Comparison of ENCODE assay signal across 8 mouse cellular contexts in the genomic region with DNA sequence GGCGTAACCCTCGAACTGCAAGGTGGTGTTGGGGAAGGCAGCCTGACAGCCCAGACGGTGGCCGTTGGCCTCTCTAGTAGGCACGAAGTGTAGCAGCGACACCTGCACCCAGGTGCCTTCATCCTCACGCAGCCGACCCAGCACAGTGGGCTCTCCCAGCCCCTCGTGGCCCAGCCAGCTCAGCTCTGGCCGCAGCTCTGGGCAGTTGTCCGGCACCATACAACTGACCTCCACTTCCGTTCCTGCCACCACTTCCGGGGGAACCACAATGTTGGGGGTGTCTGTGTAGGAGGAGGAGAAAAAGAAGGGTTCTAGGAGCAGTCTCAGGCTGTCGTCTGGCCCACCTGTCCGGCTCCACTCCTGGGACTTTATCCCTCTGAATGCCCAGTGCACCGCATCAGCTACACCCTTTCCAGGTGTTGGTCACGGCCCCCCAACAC. TPM values are rescaled to one million over a fixed set of nuclear protein-coding genes. Genes with fewer than 3 reads are reported as not detected.
DNase-seq lines count a peak whose midpoint lies in the region; ATAC-seq and TF ChIP-seq lines count a peak whose summit lies in the region.

No protein-coding gene starts in this region.

- no peak overlapping the region for H3K9ac ChIP-seq in kidney, postnatal 0 days (ENCODE audit: low read depth, low read length)
- 0 out of 2 replicates have a peak overlapping the region, but pooled peaks have one; percentile 25 for H3K9ac ChIP-seq in forebrain, embryonic 12.5 days
- 0 out of 2 replicates have a peak overlapping the region, but pooled peaks have one; percentile 28 for H3K9ac ChIP-seq in limb, embryonic 14.5 days (ENCODE audit: low read depth, low read length, severe bottlenecking)
- H3K9ac ChIP-seq in neural tube, embryonic 13.5 days = no peak overlapping the region

- H3K4me1 ChIP-seq in kidney, postnatal 0 days (replicated peaks; ENCODE audit: insufficient read depth, low read length) = 0 out of 2 replicates have a peak, but pooled peaks cover 8% of the 10 kb centered on the region
- peaks cover 9% of the 10 kb centered on the region for H3K4me1 ChIP-seq in forebrain, embryonic 12.5 days
- no peaks in the 10 kb centered on the region for H3K4me1 ChIP-seq in limb, embryonic 14.5 days (ENCODE audit: control insufficient read depth, insufficient read depth, low read length)
- peaks cover 10% of the 10 kb centered on the region for H3K4me1 ChIP-seq in neural tube, embryonic 13.5 days (replicated peaks)

- no peaks in the 10 kb centered on the region for H3K27me3 ChIP-seq in kidney, postnatal 0 days (ENCODE audit: insufficient read depth, low read length)
- H3K27me3 ChIP-seq in forebrain, embryonic 12.5 days = peaks cover 22% of the 10 kb centered on the region
- no peaks in the 10 kb centered on the region for H3K27me3 ChIP-seq in limb, embryonic 14.5 days (ENCODE audit: control insufficient read depth, insufficient read depth, low read length)
- peaks cover 4% of the 10 kb centered on the region; the same call in 1 of the 2 replicates for H3K27me3 ChIP-seq in neural tube, embryonic 13.5 days

- no peaks in the 10 kb centered on the region for H3K9me3 ChIP-seq in kidney, postnatal 0 days (replicated peaks; ENCODE audit: low read length)
- H3K9me3 ChIP-seq in forebrain, embryonic 12.5 days = no peaks in the 10 kb centered on the region
- H3K9me3 ChIP-seq in limb, embryonic 14.5 days (ENCODE audit: control insufficient read depth, low read length) = no peaks in the 10 kb centered on the region
- H3K9me3 ChIP-seq in neural tube, embryonic 13.5 days = no peaks in the 10 kb centered on the region

- 0 out of 2 replicates have a peak, but pooled peaks have one; percentile 14 for ATAC-seq in kidney, postnatal 0 days (replicated peaks; ENCODE audit: low FRiP score, low read depth)
- peak; percentile 23; the same call in 1 of the 2 replicates for ATAC-seq in forebrain, embryonic 12.5 days (ENCODE audit: low FRiP score)
- ATAC-seq in limb, embryonic 14.5 days (ENCODE audit: low FRiP score, low read depth) = no peak
- ATAC-seq in neural tube, embryonic 13.5 days (ENCODE audit: low read depth) = peak; percentile 58; the same call in 1 of the 2 replicates

- no peak overlapping the region for H3K27ac ChIP-seq in kidney, postnatal 0 days
- no peak overlapping the region for H3K27ac ChIP-seq in forebrain, embryonic 12.5 days
- no peak overlapping the region for H3K27ac ChIP-seq in limb, embryonic 14.5 days (replicated peaks; ENCODE audit: low read depth, low read length)
- H3K27ac ChIP-seq in neural tube, embryonic 13.5 days (replicated peaks) = no peak overlapping the region

- no peak for DNase-seq in kidney, postnatal 0 days (ENCODE audit: low spot score)
- DNase-seq in kidney, adult 9 months = no peak
- no peak for DNase-seq in limb, embryonic 14.5 days (ENCODE audit: low spot score)
- no peak for DNase-seq in spleen, postnatal 10 days (ENCODE audit: low spot score in 2 of 2)
- no peak for DNase-seq in left cerebral cortex, postnatal 36 days (ENCODE audit: low spot score in 2 of 2)
- DNase-seq in ovary, postnatal 36 days (ENCODE audit: low spot score) = no peak

- intact Hi-C loops in left cerebral cortex, postnatal 36 days (cut with DNase I) = no loop called here

- peak overlapping the region; percentile 17; the same call in 1 of the 2 replicates for H3K4me3 ChIP-seq in kidney, postnatal 0 days (replicated peaks; ENCODE audit: low read depth, low read length)
- H3K4me3 ChIP-seq in forebrain, embryonic 12.5 days (replicated peaks) = peak overlapping the region; percentile 30
- peak overlapping the region; percentile 22; the same call in 1 of the 2 replicates for H3K4me3 ChIP-seq in limb, embryonic 14.5 days (replicated peaks; ENCODE audit: low read length)
- peak overlapping the region; percentile 30; the same call in 1 of the 2 replicates for H3K4me3 ChIP-seq in neural tube, embryonic 13.5 days

- TF ChIP-seq CTCF in kidney, postnatal 0 days (IDR thresholded peaks at IDR 0.05; ENCODE audit: low read depth) = no peak

- H3K4me2 ChIP-seq in kidney, postnatal 0 days (ENCODE audit: low read length) = peak overlapping the region; percentile 59
- H3K4me2 ChIP-seq in forebrain, embryonic 12.5 days = peak overlapping the region; percentile 55
- H3K4me2 ChIP-seq in limb, embryonic 14.5 days (replicated peaks; ENCODE audit: low read depth, low read length, severe bottlenecking) = peak overlapping the region; percentile 55
- H3K4me2 ChIP-seq in neural tube, embryonic 13.5 days = peak overlapping the region; percentile 59

- no peaks in the 10 kb centered on the region for H3K36me3 ChIP-seq in kidney, postnatal 0 days (ENCODE audit: insufficient read depth, low read length)
- no peaks in the 10 kb centered on the region for H3K36me3 ChIP-seq in forebrain, embryonic 12.5 days (replicated peaks)
- no peaks in the 10 kb centered on the region for H3K36me3 ChIP-seq in limb, embryonic 14.5 days (ENCODE audit: control insufficient read depth, insufficient read depth, low read length)
- H3K36me3 ChIP-seq in neural tube, embryonic 13.5 days = no peaks in the 10 kb centered on the region

- 17% methylated on average over 16 of the region's 17 CpGs for WGBS in kidney, postnatal 0 days
- WGBS in forebrain, embryonic 12.5 days = 31% methylated on average over 17 of the region's 17 CpGs
- 19% methylated on average over 14 of the region's 17 CpGs for WGBS in limb, embryonic 14.5 days
- whole genome bisulfite sequencing in neural tube, embryonic 13.5 days = 26% methylated on average over 16 of the region's 17 CpGs

- TF ChIP-seq POLR2A in limb, embryonic 14.5 days (IDR thresholded peaks at IDR 0.05; ENCODE audit: borderline replicate concordance, extremely low read depth, insufficient read depth, insufficient read length) = no peak

RNA-seq across cellular contexts. Expression of a gene that starts 5.7 kb away (rescaled TPM):
- polyA plus RNA-seq in kidney, postnatal 0 days (2015; fragmentation: Nextera tagmentation; extraction: Ambion mirVana) = 0.79 and 0.91 TPM in 2 replicates
- polyA plus RNA-seq in forebrain, embryonic 12.5 days (2016; fragmentation: Nextera tagmentation; extraction: Ambion mirVana) = 0.13 and 0.34 TPM in 2 replicates
- polyA plus RNA-seq in limb, embryonic 14.5 days (2012; rRNA removed) = 1.2 and 2.4 TPM in 2 replicates
- polyA plus RNA-seq in limb, embryonic 14.5 days (2014; fragmentation: Nextera tagmentation; extraction: Ambion mirVana) = 0.35 and 1.2 TPM in 2 replicates
- polyA plus RNA-seq in neural tube, embryonic 13.5 days (2015; fragmentation: Nextera tagmentation; extraction: Ambion mirVana) = 2.6 and 3.1 TPM in 2 replicates
- 100 to 1,000 TPM; 137 to 247 TPM for total RNA-seq in left cerebral cortex, postnatal 36 days (2021)

RNA-seq across cellular contexts. Expression of a gene that starts 15.5 kb away (rescaled TPM):
- polyA plus RNA-seq in kidney, postnatal 0 days (2015; fragmentation: Nextera tagmentation; extraction: Ambion mirVana) = not detected in 2 replicates
- not detected in 2 replicates for polyA plus RNA-seq in forebrain, embryonic 12.5 days (2016; fragmentation: Nextera tagmentation; extraction: Ambion mirVana)
- polyA plus RNA-seq in limb, embryonic 14.5 days (2012; rRNA removed) = 0.55 TPM in 1 of 2 replicates, not detected in the other
- polyA plus RNA-seq in limb, embryonic 14.5 days (2014; fragmentation: Nextera tagmentation; extraction: Ambion mirVana) = not detected in 2 replicates
- not detected in 2 replicates for polyA plus RNA-seq in neural tube, embryonic 13.5 days (2015; fragmentation: Nextera tagmentation; extraction: Ambion mirVana)
- not detected for total RNA-seq in left cerebral cortex, postnatal 36 days (2021)

RNA-seq across cellular contexts. Expression of a gene that starts 28.9 kb away (rescaled TPM):
- polyA plus RNA-seq in kidney, postnatal 0 days (2015; fragmentation: Nextera tagmentation; extraction: Ambion mirVana) = 0.20 and 0.45 TPM in 2 replicates
- not detected in 2 replicates for polyA plus RNA-seq in forebrain, embryonic 12.5 days (2016; fragmentation: Nextera tagmentation; extraction: Ambion mirVana)
- polyA plus RNA-seq in limb, embryonic 14.5 days (2012; rRNA removed) = 0.09 and 0.11 TPM in 2 replicates
- 0.10 TPM in 1 of 2 replicates, not detected in the other for polyA plus RNA-seq in limb, embryonic 14.5 days (2014; fragmentation: Nextera tagmentation; extraction: Ambion mirVana)
- 0.43 TPM in 1 of 2 replicates, not detected in the other for polyA plus RNA-seq in neural tube, embryonic 13.5 days (2015; fragmentation: Nextera tagmentation; extraction: Ambion mirVana)
- not detected for total RNA-seq in left cerebral cortex, postnatal 36 days (2021)

RNA-seq across cellular contexts. Expression of a gene that starts 34.8 kb away (rescaled TPM):
- polyA plus RNA-seq in kidney, postnatal 0 days (2015; fragmentation: Nextera tagmentation; extraction: Ambion mirVana) = not detected in 2 replicates
- polyA plus RNA-seq in forebrain, embryonic 12.5 days (2016; fragmentation: Nextera tagmentation; extraction: Ambion mirVana) = not detected in 2 replicates
- polyA plus RNA-seq in limb, embryonic 14.5 days (2012; rRNA removed) = 0.23 TPM in 1 of 2 replicates, not detected in the other
- not detected in 2 replicates for polyA plus RNA-seq in limb, embryonic 14.5 days (2014; fragmentation: Nextera tagmentation; extraction: Ambion mirVana)
- not detected in 2 replicates for polyA plus RNA-seq in neural tube, embryonic 13.5 days (2015; fragmentation: Nextera tagmentation; extraction: Ambion mirVana)
- not detected for total RNA-seq in left cerebral cortex, postnatal 36 days (2021)

RNA-seq across cellular contexts. Expression of a gene that starts 47.6 kb away (rescaled TPM):
- 21.9 and 22.3 TPM in 2 replicates for polyA plus RNA-seq in kidney, postnatal 0 days (2015; fragmentation: Nextera tagmentation; extraction: Ambion mirVana)
- 26.4 and 27.3 TPM in 2 replicates for polyA plus RNA-seq in forebrain, embryonic 12.5 days (2016; fragmentation: Nextera tagmentation; extraction: Ambion mirVana)
- polyA plus RNA-seq in limb, embryonic 14.5 days (2012; rRNA removed) = 150 and 169 TPM in 2 replicates
- polyA plus RNA-seq in limb, embryonic 14.5 days (2014; fragmentation: Nextera tagmentation; extraction: Ambion mirVana) = 24.0 and 24.5 TPM in 2 replicates
- 34.4 TPM in 2 replicates for polyA plus RNA-seq in neural tube, embryonic 13.5 days (2015; fragmentation: Nextera tagmentation; extraction: Ambion mirVana)
- 100 to 1,000 TPM; 135 to 147 TPM for total RNA-seq in left cerebral cortex, postnatal 36 days (2021)

Comparison
In these comparisons a context has a peak if more than half of its experiments do, and no peak if none do; other contexts are left out.
1. H3K9ac ChIP-seq: peak in forebrain, embryonic 12.5 days (single experiment) and limb, embryonic 14.5 days (single experiment); none in kidney, postnatal 0 days (single experiment) and neural tube, embryonic 13.5 days (single experiment).
2. Peak in every context shown above with its lines, with median percentiles within 50 percentile points of each other: H3K4me2 ChIP-seq and H3K4me3 ChIP-seq.